Mouse (Mus musculus) T-helper 2 cell (primary cell): ENCODE results near the gene Col18a1.

ENCODE experiments used
- in situ Hi-C: fragments of 300-600 bp; cut with MboI, MseI; formaldehyde crosslinking; loops from one replicate; pipeline ENCODE4 v1.15.1; 2025; ENCODE audit warnings: high pct_unique_total_duplicates

The Col18a1 gene

GRCm38 (mm10) chr10:77187427-77187826 lies 21.1 kb upstream of the Col18a1 start:
- in situ Hi-C loops, result no loop called here

DNA sequence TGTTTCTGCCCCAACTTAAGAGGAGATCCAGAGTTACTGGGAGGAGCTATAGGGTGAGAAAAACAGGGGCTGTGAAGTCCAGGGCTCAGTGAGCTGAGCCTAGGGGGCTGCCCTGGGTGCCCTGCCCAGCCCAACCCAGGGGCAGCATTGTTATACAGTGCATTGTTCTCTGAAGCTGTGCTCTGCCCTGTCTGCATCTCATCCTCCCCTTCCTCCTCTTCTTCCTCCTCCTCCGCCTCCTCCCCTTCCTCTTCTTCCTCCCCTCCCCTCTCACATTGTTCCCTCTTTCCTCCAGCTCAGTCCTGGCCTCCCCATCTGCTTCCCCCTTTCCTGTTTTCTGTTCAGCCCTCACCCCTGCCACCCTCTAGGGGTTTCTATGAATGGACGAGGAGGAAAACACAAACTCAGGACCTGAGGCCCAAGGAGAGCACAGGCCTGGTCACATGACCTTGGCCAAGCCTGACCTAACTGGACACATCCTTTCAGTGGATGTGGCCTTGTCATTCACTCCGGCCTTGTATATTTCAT lies 16.5 kb upstream of the Col18a1 start:
- in situ Hi-C loops, result no loop called here

- in situ Hi-C loops, result no loop called here
Observed at GRCm38 (mm10) chr10:77180110-77180509, 13.8 kb upstream of the Col18a1 start.

- in situ Hi-C loops, result no loop called here
Observed at GRCm38 (mm10) chr10:77178691-77179090, 12.3 kb upstream of the Col18a1 start.

GRCm38 (mm10) chr10:77170400-77170799 lies 4.1 kb upstream of the Col18a1 start:
- in situ Hi-C loops, result no loop called here

DNA sequence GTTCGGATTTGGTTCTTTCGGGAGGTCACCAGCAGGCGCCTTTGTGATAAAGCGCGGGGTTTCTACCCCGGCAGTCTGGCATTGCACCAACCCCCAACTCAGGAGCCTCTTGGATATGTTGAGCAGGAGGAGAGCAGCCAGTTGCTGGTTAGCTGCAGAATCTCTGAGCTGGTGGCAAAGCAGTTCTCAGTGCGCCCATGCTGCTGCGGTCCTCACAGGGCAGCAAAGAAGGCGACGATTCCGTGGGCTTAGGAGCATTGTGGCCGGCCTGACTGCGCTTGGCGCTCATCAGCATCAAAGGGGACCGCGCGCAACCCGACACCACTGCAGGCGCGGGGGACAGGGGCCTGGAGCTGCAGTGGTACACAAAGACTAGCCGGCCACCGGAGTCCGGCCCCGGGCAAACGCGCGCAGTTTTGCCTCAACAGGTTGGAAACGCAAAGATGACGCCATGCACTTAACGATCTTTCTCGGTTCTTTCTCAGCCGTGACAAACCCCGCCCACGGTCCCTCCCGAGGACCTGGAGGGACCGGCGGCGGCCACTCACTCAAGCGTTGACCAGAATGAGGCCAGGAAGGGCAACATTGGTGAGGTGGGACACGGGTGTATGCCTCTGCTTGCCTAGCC lies 916 bp downstream of the Col18a1 start:
- in situ Hi-C loops, result no loop called here

GRCm38 (mm10) chr10:77164437-77165052 lies 1.8 kb downstream of the Col18a1 start:
- in situ Hi-C loops, result no loop called here

DNA sequence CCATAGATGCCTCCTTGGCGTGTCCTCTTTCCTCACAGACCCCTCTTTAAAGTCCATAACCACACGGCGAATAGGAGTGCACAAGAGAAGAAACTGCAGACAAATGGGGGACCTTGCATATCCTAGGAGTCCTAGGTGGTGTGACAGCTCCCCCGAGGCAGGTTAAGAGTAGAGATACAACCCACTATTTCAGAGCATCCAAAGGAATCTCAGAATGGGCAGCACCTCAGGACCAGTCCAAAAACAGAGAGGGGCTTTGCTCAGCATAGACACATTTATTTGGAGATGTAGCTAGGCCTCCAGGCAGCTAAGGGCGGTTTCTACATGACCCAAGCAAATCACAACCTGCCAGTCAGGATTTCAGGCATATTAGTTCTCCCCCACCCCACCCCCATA lies 2.3 kb downstream of the Col18a1 start:
- in situ Hi-C loops, result no loop called here

DNA sequence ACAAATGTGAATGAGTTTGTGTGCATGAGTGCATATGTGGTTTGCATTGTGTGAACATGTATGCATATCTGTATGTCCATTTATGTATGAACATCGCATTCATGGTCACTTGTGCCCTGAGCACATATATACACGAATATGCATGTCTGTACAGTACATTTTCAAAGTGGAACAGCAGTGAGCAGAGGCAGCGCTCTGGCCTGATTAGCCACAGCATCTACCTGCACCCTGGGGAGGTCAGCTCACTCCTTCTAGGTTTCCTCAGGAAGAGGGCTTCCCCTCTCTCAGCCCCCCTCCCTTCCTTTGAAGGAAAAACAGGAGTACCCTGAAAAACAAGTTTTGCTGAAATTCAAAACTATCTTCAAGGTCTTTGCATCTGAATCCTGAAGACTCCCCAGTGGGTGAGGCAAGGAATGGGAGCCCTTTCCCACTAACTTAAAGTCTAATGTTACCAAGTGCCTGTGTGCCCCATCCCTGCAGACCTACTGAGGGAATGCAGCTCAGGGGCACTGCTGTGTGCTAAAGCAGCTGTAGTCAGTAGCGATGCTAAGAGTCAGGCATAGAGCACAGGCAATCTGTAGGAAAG lies 2.9 kb downstream of the Col18a1 start:
- in situ Hi-C loops, result no loop called here

DNA sequence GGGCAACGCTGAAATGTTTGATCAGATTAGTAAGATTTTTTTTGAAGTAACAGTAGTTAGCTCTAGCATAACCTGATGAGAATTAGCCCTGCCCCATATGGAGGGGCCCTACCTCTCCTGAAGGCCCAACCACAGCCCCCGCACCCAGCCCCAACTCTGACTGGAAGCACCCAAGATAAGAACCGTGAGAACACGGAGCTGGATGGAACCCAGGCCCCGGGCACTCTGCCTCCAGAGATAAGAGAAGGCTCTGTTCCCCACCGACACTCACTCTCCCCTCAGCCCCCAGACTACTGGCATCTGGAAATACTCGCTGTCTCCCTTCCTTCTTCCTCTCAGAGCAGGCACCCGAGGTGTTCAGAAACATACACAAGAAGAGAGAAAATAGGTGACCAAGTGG lies 6.8 kb downstream of the Col18a1 start:
- in situ Hi-C loops, result no loop called here

GRCm38 (mm10) chr10:77158948-77159347 lies 7.4 kb downstream of the Col18a1 start:
- in situ Hi-C loops, result no loop called here

DNA sequence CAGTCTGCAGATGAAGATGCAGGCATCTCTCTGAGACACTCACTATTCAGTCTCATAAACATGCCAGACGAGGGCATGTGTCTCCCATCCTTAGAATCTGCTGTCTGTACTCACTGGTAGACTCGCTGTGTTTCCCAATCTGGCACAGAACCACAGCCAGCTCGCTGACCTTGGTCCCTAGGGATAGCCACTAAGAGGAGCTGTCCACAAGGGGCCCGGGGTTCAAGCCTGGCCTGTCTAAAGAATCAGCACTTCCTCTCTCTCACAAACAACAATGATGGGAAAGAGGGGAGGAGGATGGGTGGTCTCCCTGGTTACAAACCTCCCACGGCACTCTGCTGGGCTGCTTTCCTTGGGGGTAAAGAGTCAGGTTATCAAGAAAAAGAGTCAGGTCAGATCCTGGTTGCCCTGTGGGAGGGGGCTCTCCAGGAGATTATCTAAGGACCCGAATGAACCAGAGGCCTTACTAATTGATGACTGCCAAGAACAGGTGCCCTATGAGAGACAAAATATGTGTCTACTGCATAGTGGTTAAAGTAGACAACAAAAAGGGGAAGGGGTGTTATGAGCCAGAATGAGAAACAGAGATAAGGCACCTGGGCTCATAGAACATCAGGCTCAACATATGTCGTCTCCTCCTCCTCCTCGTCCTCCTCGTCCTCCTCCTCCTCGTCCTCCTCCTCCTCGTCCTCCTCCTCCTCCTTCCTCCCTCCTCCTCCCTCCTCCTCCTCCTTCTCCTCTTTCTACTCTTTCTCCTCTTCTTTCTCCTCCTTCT lies 8.9 kb downstream of the Col18a1 start:
- in situ Hi-C loops, result no loop called here

DNA sequence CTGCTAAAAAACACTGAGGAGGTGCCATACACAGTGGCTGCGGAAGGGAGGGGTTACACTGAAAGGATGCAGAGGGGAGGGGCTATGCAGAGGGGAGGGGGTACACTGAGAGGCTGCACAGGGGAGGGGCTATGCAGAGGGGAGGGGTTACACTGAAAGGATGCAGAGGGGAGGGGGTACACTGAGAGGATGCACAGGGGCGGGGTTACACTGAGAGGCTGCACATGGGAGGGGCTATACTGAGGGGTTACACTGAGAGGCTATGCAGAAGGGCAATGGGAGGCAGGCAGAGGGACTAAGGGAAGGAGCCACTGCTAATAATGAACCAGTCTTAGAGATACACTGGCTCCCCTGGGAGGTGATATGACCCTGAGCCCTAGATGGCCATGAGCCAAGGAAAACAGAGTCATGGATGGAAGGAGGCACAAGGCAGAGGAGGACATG lies 14.1 kb downstream of the Col18a1 start:
- in situ Hi-C loops, result no loop called here

- in situ Hi-C loops, result no loop called here
Observed at GRCm38 (mm10) chr10:77151551-77152002, 14.8 kb downstream of the Col18a1 start.

- in situ Hi-C loops, result no loop called here
Observed at GRCm38 (mm10) chr10:77150947-77151521, 15.3 kb downstream of the Col18a1 start.

DNA sequence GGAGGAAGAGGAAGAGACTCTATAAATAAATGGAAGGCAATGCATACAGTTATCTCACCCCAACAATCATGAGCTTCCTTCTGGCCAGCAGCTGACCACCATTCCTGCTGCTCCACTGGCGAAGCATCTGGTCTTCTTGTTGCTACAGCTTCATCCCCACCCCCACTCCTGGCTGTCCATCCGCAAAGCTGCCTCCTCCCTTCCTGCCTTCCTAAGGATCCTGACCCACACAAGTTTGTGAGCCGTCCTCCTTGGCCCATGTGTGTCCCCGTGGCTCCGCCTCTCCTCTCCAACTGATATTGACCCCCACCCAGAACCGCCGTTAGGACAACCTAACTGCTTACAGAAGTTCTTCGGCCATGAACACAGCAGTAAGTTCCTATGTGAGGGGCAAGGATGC lies 16.3 kb downstream of the Col18a1 start:
- in situ Hi-C loops, result no loop called here

DNA sequence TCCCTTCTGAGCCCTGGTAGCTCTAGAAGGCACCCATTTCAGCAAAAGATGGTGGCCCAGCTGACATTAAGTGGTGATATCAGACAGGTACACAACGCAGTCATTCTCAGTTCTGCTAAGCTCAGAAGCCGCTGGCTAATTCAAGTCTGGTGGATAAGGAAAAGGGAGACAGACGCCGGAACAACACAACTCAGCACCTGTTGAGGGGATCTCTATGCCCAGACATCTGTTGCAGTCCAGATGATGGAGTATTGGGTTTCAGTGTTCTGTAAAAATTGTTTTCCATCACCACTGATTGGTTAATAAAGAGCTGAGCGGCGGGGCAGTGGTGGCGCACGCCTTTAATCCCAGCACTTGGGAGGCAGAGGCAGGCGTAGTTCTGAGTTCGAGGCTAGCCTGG lies 18.8 kb downstream of the Col18a1 start:
- in situ Hi-C loops, result no loop called here

- in situ Hi-C loops, result no loop called here
Observed at GRCm38 (mm10) chr10:77146901-77147463, 19.4 kb downstream of the Col18a1 start.

DNA sequence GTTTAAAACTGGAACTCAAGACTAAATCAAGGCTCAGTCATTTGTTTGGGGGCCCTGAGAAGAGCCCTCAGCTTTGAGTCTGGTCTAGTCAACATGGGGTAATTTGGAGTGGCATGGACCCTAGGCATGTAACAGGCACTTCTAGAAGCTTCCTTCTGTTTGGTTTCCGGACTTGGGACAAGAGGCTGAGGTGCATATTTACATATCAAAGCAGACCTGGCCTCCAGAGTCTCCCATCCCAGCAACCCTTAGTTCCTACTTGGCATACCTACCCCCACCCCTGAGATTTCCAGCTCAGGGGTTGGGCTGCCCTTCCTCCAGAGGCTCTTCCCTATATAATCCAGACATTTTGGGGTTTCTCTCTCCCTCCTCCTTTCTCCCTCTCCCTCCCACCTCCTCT lies 20.4 kb downstream of the Col18a1 start:
- in situ Hi-C loops, result no loop called here

DNA sequence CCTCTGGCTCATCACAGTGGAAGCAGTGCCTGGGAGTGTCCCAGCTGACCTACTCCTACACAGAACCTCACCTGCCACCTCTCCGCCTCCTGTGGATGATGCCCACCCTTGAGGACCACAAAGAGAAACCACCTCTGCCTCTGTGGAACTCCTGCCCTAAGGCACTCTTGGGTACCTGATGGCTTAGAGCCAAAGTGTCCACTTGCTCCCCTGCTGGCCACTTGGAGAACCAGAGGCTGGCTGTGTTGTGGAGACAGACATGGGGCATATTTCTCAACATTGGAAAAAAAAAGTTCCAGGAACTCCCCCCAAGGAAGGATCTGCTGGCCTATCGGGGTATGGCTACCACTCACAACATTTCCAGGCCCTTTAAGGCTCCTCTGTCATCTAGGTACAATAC lies 22.0 kb downstream of the Col18a1 start:
- in situ Hi-C loops, result no loop called here

GRCm38 (mm10) chr10:77142328-77142727 lies 24.0 kb downstream of the Col18a1 start:
- in situ Hi-C loops, result no loop called here
